Mouse (Mus musculus): ENCODE measurements at regions not wholly inside any gene's neighbourhood (a gene's known extent, or its start where the extent isn't known, plus 50 kb on each side); places are given as distances from the start of the nearest gene placed in this dataset.

- no peak for DNase-seq (ENCODE audit: low spot score)
Measured at GRCm38 (mm10) chr6:96053476-96053875, 59.5 kb upstream of the Fam19a1 start.

- no peak for DNase-seq (ENCODE audit: low spot score)
Measured at GRCm38 (mm10) chr6:96057011-96057410, 55.9 kb upstream of the Fam19a1 start.

- no peak for DNase-seq (ENCODE audit: low spot score)
Measured at GRCm38 (mm10) chr6:96057575-96058159, 55.3 kb upstream of the Fam19a1 start.

DNA sequence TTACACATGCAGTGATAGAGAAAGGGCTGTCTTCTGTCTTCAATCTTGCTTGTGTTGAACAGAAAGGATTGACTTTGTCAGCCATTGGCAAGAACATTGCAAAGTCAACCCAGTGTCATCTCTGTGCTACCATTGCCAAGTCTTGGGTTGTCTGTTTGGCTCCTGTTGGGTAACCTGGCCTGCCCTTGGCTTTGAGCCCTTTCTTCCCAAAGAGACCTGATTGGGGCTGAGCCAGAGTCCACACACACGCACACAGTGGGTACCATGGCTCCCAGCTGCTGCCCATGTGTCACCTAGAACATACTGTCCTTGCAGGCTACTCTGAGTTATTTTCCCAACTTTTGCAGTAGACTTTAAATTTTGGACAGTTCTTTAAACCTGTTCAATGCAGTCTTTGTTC is 51.0 kb upstream of the Fam19a1 start:
- DNase-seq (ENCODE audit: low spot score), result no peak
